Mouse (Mus musculus) E14TG2a.4 (cell line): Measurements from ENCODE around the gene Cxcl13.

Experiments
- CTCF ChIP-seq: conservative IDR thresholded peaks from 2 replicates; pipeline ENCODE4 v1.5.1; 2014; ENCODE audit warnings: low read length
- POU5F1 ChIP-seq: IDR thresholded peaks from 2 replicates; pipeline ENCODE4 v1.6.1; 2014; ENCODE audit warnings: low read length, borderline replicate concordance

DNA sequence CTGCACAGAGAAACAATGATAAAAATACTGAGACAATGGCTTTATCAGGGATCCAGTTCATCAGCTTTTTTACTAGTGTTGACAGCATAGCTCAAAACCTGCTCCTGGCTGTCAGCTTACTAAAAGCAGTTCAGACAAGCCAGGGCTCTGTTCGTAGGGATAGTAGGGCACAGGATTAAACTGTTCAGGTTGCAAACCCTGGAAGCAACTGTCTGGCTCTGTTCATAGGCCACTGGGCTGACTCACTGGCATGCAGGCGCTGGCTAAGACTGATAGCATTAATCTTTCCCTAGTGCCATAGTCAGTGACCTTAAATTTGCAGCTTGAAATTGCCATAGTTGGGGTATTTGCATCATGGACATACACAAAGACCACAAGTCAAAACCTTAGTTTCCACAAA is 10.4 kb upstream of the Cxcl13 start:
- TF ChIP-seq CTCF (no peak), POU5F1 (no peak)
